Mouse (Mus musculus) CD4-positive helper T cell, adult 2 months (primary cell): ENCODE measurements around the gene Dgat2.

Experiments used
- DNase-seq: peaks from one replicate; pipeline ENCODE4 v3.0.0-alpha.2; 2012; ENCODE audit warnings: low read depth, missing footprints, low spot score

Dgat2 gene

GRCm38 (mm10) chr7:99161961-99162360, 20.6 kb downstream of the Dgat2 start:
- no peak for DNase-seq

GRCm38 (mm10) chr7:99161529-99161928, 21.0 kb downstream of the Dgat2 start:
- DNase-seq: no peak

GRCm38 (mm10) chr7:99160995-99161394, 21.5 kb downstream of the Dgat2 start:
- DNase-seq: no peak

- no peak for DNase-seq
Observed at GRCm38 (mm10) chr7:99159446-99159845, 23.1 kb downstream of the Dgat2 start.

GRCm38 (mm10) chr7:99158904-99159303, 23.6 kb downstream of the Dgat2 start:
- DNase-seq: no peak

- no peak for DNase-seq
Observed at GRCm38 (mm10) chr7:99158011-99158410, 24.5 kb downstream of the Dgat2 start.

GRCm38 (mm10) chr7:99156737-99157136, 25.8 kb downstream of the Dgat2 start:
- DNase-seq: no peak

GRCm38 (mm10) chr7:99155311-99156289, 26.9 kb downstream of the Dgat2 start:
- DNase-seq: no peak

GRCm38 (mm10) chr7:99154648-99155151, 27.8 kb downstream of the Dgat2 start:
- no peak for DNase-seq

GRCm38 (mm10) chr7:99153686-99154202, 28.8 kb downstream of the Dgat2 start:
- DNase-seq: peak; percentile 17

GRCm38 (mm10) chr7:99152756-99153155, 29.8 kb downstream of the Dgat2 start:
- DNase-seq: peak; percentile 57

- DNase-seq: peak; percentile 97
Observed at GRCm38 (mm10) chr7:99151342-99151741, 31.2 kb downstream of the Dgat2 start.

GRCm38 (mm10) chr7:99149017-99149416, 33.5 kb downstream of the Dgat2 start:
- DNase-seq: no peak

GRCm38 (mm10) chr7:99147494-99147893, 35.0 kb downstream of the Dgat2 start:
- no peak for DNase-seq

GRCm38 (mm10) chr7:99146906-99147305, 35.6 kb downstream of the Dgat2 start:
- DNase-seq: no peak

GRCm38 (mm10) chr7:99146011-99146410, 36.5 kb downstream of the Dgat2 start:
- DNase-seq: no peak

GRCm38 (mm10) chr7:99144616-99145015, 37.9 kb downstream of the Dgat2 start:
- DNase-seq: no peak

- no peak for DNase-seq
Observed at GRCm38 (mm10) chr7:99143244-99143643, 39.3 kb downstream of the Dgat2 start.

- DNase-seq: no peak
Observed at GRCm38 (mm10) chr7:99141919-99142606, 40.5 kb downstream of the Dgat2 start.

- peak; percentile 99 for DNase-seq
Observed at GRCm38 (mm10) chr7:99140984-99141918, 41.3 kb downstream of the Dgat2 start, which contains the start of gene Uvrag. Gene Uvrag (minus strand): TSS chr7:99141141.

- DNase-seq: no peak
Observed at GRCm38 (mm10) chr7:99140511-99140910, 42.0 kb downstream of the Dgat2 start.
